Mouse (Mus musculus) thymus, adult 2 months (tissue): Measurements from ENCODE around the gene Nr2f2.

Source experiments
- CTCF ChIP-seq: fragments of 200-500 bp; IDR thresholded peaks from 2 replicates; pipeline ENCODE4 v1.5.1; 2012; ENCODE audit warnings: mild to moderate bottlenecking, control low read depth, low read length, moderate library complexity, borderline replicate concordance; ENCODE audit not compliant: control insufficient read depth, poor library complexity, insufficient read depth; ENCODE audit errors: extremely low read depth
- POLR2A ChIP-seq: fragments of 200-500 bp; IDR thresholded peaks from 2 replicates; pipeline ENCODE4 v1.6.1; 2012; ENCODE audit warnings: mild to moderate bottlenecking, low read length, control low read depth, moderate library complexity; ENCODE audit not compliant: control insufficient read depth, poor library complexity, insufficient read depth; ENCODE audit errors: extremely low read depth

DNA sequence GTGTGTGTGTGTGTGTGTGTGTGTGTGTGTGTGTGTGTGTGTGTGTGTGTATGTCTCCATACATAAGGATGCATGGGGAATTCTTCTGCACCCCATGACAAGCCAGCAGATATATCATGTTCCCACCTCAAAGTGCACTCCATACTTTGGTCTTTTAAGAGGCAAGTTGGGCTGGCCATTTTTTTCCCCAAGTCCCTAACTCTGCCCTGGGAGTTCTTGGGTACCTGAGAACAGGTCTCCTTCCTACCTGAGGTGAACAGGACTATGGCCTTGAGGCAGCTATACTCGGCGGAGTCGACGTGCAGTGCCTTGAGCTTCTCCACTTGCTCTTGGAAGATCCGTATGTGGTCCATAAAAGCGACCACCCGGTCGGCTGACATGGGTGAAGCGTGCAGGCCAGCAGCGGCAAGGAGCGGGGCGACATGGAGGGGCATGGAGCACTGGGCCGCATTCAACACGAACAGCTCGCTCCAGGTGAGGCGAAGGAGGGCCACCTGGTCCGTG is 9.0 kb downstream of the Nr2f2 start:
- TF ChIP-seq CTCF = no peak
- TF ChIP-seq POLR2A = no peak
